Mouse (Mus musculus) thymus, postnatal 36 days (tissue): ENCODE data around the gene Creb5.

ENCODE experiments used
- DNase-seq, 2 experiments: peaks; one replicate each; pipeline ENCODE4 v3.0.0; 2022; ENCODE audit warnings: mixed read lengths in 2 of 2

Gene Creb5

GRCm38 (mm10) chr6:53556050-53556449 lies 269.0 kb downstream of the Creb5 start:
- DNase-seq: no peak

- no peak for DNase-seq
Measured at GRCm38 (mm10) chr6:53560928-53561327, 273.9 kb downstream of the Creb5 start.

- no peak for DNase-seq
Measured at GRCm38 (mm10) chr6:53562586-53562985, 275.5 kb downstream of the Creb5 start.

GRCm38 (mm10) chr6:53563546-53564185 lies 276.6 kb downstream of the Creb5 start:
- no peak for DNase-seq

GRCm38 (mm10) chr6:53569436-53569835 lies 282.4 kb downstream of the Creb5 start:
- DNase-seq: no peak

GRCm38 (mm10) chr6:53570906-53571305 lies 283.8 kb downstream of the Creb5 start:
- DNase-seq: no peak

GRCm38 (mm10) chr6:53571571-53572122 lies 284.6 kb downstream of the Creb5 start:
- DNase-seq: no peak

- no peak for DNase-seq
Measured at GRCm38 (mm10) chr6:53572456-53572855, 285.4 kb downstream of the Creb5 start.

GRCm38 (mm10) chr6:53572979-53573710 lies 286.1 kb downstream of the Creb5 start:
- no peak for DNase-seq

- DNase-seq: no peak
Measured at GRCm38 (mm10) chr6:53573711-53574065, 286.6 kb downstream of the Creb5 start.

GRCm38 (mm10) chr6:53574097-53574496 lies 287.0 kb downstream of the Creb5 start:
- DNase-seq: no peak

- DNase-seq: no peak
Measured at GRCm38 (mm10) chr6:53575191-53575590, 288.1 kb downstream of the Creb5 start.

GRCm38 (mm10) chr6:53575836-53576235 lies 288.8 kb downstream of the Creb5 start:
- DNase-seq: no peak

GRCm38 (mm10) chr6:53576841-53577240 lies 289.8 kb downstream of the Creb5 start:
- no peak for DNase-seq

GRCm38 (mm10) chr6:53577776-53578175 lies 290.7 kb downstream of the Creb5 start:
- DNase-seq: no peak

- DNase-seq: no peak
Measured at GRCm38 (mm10) chr6:53580346-53580745, 293.3 kb downstream of the Creb5 start.

- no peak for DNase-seq
Measured at GRCm38 (mm10) chr6:53583234-53583875, 296.3 kb downstream of the Creb5 start.

- peak; percentile 48 to 61 for DNase-seq
Measured at GRCm38 (mm10) chr6:53584718-53585405, 297.8 kb downstream of the Creb5 start.

- peak; percentile 38 to 44 for DNase-seq
Measured at GRCm38 (mm10) chr6:53589746-53590145, 302.7 kb downstream of the Creb5 start.

- DNase-seq: no peak
Measured at GRCm38 (mm10) chr6:53592230-53592629, 305.2 kb downstream of the Creb5 start.

GRCm38 (mm10) chr6:53593603-53594002 lies 306.5 kb downstream of the Creb5 start:
- no peak for DNase-seq

GRCm38 (mm10) chr6:53594316-53594715 lies 307.2 kb downstream of the Creb5 start:
- no peak for DNase-seq

GRCm38 (mm10) chr6:53596402-53596801 lies 309.3 kb downstream of the Creb5 start:
- DNase-seq: no peak
